Mouse (Mus musculus) ovary, postnatal 36 days (tissue): ENCODE data around the gene Psmb6.

Experiments
- DNase-seq: peaks from one replicate; pipeline ENCODE4 v3.0.0; 2022; ENCODE audit warnings: low spot score, mixed read lengths

Gene Psmb6

DNA sequence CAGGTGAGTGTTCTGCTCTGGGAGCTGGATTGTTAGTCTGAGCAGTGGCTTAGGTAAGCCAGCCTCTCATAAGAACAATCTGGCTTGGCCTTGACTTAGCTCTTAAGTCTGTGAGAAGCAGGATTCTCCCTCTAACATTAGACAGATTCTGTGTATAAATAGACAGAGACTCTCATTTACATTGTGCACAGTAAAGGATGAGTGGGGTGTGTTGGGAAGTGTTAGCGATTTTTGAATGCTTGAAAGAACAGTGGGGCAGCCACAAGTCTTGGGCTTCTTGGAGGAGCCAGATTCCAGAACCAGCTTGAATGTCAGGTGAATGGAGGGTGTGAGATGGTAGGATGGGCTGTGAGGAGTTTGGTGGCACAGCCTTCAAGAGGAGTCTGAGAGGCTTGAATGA, 46.5 kb downstream of the Psmb6 start:
- no peak for DNase-seq

DNA sequence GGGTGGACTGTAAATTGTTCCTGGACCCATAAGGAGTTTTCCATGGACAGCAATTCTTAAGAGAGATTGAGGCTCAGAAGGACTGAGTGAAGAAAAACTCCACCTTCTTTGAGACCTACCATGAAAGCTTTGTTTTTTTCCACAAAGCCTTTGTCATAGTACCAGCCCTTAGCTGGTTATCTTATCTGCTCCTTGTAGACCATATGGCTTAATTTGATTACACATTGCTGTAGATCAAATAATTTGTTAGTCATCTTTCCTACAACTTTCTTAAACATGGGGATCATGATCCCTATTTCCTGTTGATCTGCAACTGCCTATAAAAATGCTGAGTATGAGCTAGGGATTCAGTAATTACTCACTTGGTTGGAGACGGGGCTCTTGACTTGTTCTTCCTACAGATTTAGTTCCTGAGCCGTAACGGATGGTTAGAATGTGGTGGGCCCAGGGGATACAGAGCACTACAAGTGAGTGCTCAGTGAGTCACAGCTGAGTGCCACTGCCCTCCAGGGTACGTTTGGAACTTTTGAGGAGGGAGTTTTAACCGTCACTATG, 47.3 kb downstream of the Psmb6 start:
- no peak for DNase-seq

DNA sequence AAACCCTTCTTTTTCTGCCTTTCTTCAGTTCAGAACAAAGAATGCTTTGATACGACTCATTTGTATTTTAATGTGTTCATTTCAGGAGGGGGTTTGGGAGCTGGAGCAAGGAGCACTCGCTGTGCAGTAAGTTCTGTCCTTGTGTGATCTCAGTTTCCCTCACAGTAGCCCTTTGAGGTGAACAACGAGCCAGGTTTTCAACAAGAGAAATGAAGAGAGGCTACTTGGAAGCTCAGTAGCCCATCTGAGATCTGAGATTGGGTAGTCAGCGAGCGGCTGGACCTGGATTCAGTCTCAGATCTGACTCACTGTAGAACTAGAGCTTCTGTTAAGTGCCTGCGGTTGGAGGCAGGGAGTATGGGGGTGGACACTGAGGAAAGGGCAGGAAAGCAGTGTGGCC, 48.7 kb downstream of the Psmb6 start:
- DNase-seq: no peak

DNA sequence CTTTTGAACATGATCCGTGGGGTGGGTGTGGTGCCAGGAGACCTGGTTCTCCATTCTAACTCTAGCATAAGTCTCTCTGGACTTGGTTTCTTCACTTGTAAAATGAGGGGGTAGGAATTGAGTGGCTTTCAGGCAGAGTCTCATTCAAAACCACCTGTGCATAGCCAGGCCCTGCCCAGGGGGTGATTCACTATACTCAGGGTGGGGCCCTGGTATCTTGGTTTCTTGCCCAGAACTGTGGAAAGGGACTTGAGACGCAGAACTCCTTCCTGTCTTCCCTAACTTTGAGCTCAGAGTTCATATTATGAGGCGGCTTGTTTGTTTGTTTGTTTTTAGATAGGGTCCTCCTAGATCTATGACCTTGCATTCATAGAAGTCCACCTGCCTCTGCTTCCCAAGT, 52.0 kb downstream of the Psmb6 start:
- no peak for DNase-seq
